Mouse (Mus musculus): Measurements from ENCODE around the gene Rbpjl. TPM values are rescaled to one million over a fixed set of nuclear protein-coding genes. Genes with fewer than 3 reads are reported as not detected.

The Rbpjl gene
- polyA plus RNA-seq (2015; fragmentation: Nextera tagmentation; extraction: Ambion mirVana) = 0.32 and 0.36 TPM in 2 replicates

DNA sequence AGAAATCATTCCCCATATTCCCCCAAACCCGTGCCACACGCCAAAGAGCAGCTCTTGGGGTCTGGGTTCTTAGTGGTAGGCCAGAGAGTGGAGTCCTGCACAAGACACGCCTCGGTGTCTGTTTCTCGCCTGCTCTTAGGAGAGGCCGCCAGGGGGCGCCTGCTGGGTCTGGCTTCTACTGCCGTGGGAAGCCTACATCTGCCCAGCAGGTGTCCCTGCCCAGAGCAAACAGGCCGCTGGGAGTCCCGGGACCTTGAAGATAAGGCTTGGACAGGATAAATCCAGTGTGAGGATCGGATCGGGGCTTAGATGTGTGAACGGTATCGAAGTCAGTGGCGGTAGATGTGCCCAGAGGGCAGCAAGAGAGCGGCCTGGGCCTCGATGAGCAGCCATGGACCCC, at the start of gene Rbpjl:
Gene Rbpjl (plus strand): TSS at position 236 of the 400 bp plus-strand sequence.
- TF ChIP-seq EP300 (optimal IDR thresholded peaks at IDR 0.05) = no peak
- peak; percentile 95 for TF ChIP-seq CTCF (IDR thresholded peaks at IDR 0.05; ENCODE audit: low read depth)

DNA sequence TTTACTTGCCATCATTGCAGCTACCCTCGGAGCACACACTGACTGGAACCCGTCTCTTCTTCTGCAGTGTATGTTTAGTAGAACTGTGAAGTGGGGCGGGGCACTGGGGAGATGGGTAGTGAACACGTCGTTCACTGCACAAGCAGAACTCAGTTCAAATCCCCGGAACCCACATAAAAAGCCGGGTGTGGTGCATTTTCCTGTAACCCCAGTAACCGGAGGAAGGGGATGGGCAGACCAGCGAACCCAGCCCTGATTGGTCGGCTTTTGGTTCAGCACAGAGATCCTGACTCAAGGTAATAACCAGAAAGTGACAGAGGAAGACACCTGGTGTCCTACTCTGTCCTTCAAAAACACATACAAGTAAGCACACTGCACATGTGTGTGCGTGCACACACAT, 49.6 kb upstream of the Rbpjl start:
- 79% methylated on average over 11 of the region's 11 CpGs for WGBS
- Histone ChIP-seq H3K9ac (ENCODE audit: low read length) (no peak overlapping the region), H3K27ac (replicated peaks) (no peak overlapping the region), H3K4me1 (replicated peaks; ENCODE audit: control insufficient read depth, insufficient read depth) (no peaks in the 10 kb centered on the region), H3K36me3 (ENCODE audit: control insufficient read depth, insufficient read depth, low read length) (no peaks in the 10 kb centered on the region), H3K4me2 (replicated peaks; ENCODE audit: low read depth) (no peak overlapping the region), H3K9me3 (ENCODE audit: control insufficient read depth, low read length) (no peaks in the 10 kb centered on the region), H3K27me3 (ENCODE audit: control insufficient read depth, insufficient read depth, low read length) (no peaks in the 10 kb centered on the region), H3K4me3 (ENCODE audit: low read depth, low read length) (no peak overlapping the region)
- DNase-seq (ENCODE audit: low spot score) = no peak
- ATAC-seq (ENCODE audit: low FRiP score, low TSS enrichment) = no peak
- TF ChIP-seq CTCF (IDR thresholded peaks at IDR 0.05; ENCODE audit: low read depth) = no peak
- TF ChIP-seq EP300 (optimal IDR thresholded peaks at IDR 0.05) = no peak

More for the DNA sequence above, at the start of gene Rbpjl:
- no peak within 1 kb of the TSS for H3K27ac ChIP-seq (replicated peaks)
- H3K9ac ChIP-seq (ENCODE audit: low read length) = no peak within 1 kb of the TSS
- peak; percentile 86 for DNase-seq (ENCODE audit: low spot score)
- H3K9me3 ChIP-seq (ENCODE audit: control insufficient read depth, low read length) = no peaks in the 10 kb centered on the region
- 10% methylated on average over 17 of the region's 17 CpGs for WGBS
- ATAC-seq (ENCODE audit: low FRiP score, low TSS enrichment) = peak; percentile 77
- H3K4me2 ChIP-seq (replicated peaks; ENCODE audit: low read depth) = no peak within 1 kb of the TSS; the same call in 1 of the 2 replicates
- no peaks in the 10 kb centered on the region for H3K36me3 ChIP-seq (ENCODE audit: control insufficient read depth, insufficient read depth, low read length)
- 0 out of 2 replicates have a peak, but pooled peaks cover 2% of the 10 kb centered on the region for H3K4me1 ChIP-seq (replicated peaks; ENCODE audit: control insufficient read depth, insufficient read depth)
- peaks cover 6% of the 10 kb centered on the region; the same call in 1 of the 2 replicates for H3K27me3 ChIP-seq (ENCODE audit: control insufficient read depth, insufficient read depth, low read length)
- H3K4me3 ChIP-seq (ENCODE audit: low read depth, low read length) = no peak within 1 kb of the TSS

DNA sequence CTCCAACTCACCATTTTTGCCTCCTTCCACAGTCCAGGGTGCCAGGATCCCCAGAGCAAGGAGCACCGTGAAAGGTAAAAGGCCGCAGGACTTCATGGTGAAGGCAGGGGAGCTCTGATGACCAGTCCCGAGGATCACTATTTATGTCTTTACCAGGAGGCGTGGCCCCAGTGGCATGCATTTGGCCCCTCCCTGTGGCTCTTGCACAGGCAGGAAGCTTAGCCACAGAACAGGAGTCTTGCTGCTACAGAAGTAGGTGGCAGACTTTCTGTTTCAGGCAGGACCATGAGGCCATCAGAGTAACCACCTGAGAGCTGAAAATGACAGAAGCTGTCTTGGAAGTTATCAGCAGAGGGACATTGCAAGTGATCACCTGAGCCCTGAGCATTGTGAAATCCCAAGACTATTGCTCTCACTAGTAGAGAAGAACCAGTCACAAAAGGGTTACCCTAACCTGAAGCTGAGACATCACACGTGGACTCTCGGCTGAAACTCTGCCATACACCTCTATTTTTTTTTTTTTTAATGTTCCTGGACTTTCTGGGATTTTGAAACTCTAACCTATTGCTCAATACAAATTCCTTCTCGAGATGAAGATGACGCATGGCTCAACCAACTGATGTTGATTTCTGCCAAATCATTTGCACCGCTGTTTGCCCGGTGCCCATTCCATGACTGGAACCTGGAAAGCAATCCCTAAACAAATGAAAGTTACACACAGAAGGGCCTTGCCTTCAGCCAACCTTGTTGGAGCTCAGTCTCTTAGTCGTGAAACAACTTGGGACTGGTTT, 46.6 kb upstream of the Rbpjl start:
- Histone ChIP-seq H3K27ac (replicated peaks) (no peak overlapping the region), H3K27me3 (ENCODE audit: control insufficient read depth, insufficient read depth, low read length) (no peaks in the 10 kb centered on the region), H3K9ac (ENCODE audit: low read length) (no peak overlapping the region), H3K4me3 (ENCODE audit: low read depth, low read length) (no peak overlapping the region), H3K36me3 (ENCODE audit: control insufficient read depth, insufficient read depth, low read length) (no peaks in the 10 kb centered on the region), H3K4me2 (replicated peaks; ENCODE audit: low read depth) (no peak overlapping the region), H3K4me1 (replicated peaks; ENCODE audit: control insufficient read depth, insufficient read depth) (no peaks in the 10 kb centered on the region), H3K9me3 (ENCODE audit: control insufficient read depth, low read length) (no peaks in the 10 kb centered on the region)
- ATAC-seq (ENCODE audit: low FRiP score, low TSS enrichment) (0 out of 2 replicates have a peak, but pooled peaks have one; percentile 29), DNase-seq (ENCODE audit: low spot score) (no peak)
- 69% methylated on average over 11 of the region's 11 CpGs for WGBS
- TF ChIP-seq CTCF (IDR thresholded peaks at IDR 0.05; ENCODE audit: low read depth) = no peak
- TF ChIP-seq EP300 (optimal IDR thresholded peaks at IDR 0.05) = no peak

DNA sequence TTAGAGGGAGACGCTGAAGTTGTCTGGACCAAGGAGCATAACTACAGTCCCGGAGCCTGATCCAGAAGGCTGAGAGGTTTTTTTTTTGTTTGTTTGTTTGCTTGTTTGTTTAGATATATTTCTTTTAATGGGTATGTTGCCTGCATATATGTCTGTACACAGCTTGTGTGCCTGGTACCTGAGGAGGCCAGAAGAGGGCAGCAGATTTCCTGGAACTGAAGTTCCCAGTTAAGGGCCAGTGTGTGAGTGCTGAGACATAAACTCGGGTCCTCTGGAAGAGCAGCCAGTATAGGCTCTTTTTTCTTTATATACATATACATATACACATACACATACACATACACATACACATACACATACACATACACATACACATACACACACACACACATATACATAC, 44.6 kb upstream of the Rbpjl start:
- H3K27me3 ChIP-seq (ENCODE audit: control insufficient read depth, insufficient read depth, low read length) = no peaks in the 10 kb centered on the region
- no peak overlapping the region for H3K27ac ChIP-seq (replicated peaks)
- H3K4me2 ChIP-seq (replicated peaks; ENCODE audit: low read depth) = no peak overlapping the region
- DNase-seq (ENCODE audit: low spot score) (no peak), ATAC-seq (ENCODE audit: low FRiP score, low TSS enrichment) (no peak)
- no peak overlapping the region for H3K4me3 ChIP-seq (ENCODE audit: low read depth, low read length)
- no peaks in the 10 kb centered on the region for H3K9me3 ChIP-seq (ENCODE audit: control insufficient read depth, low read length)
- WGBS = 82% methylated on average over 3 of the region's 3 CpGs
- no peaks in the 10 kb centered on the region for H3K36me3 ChIP-seq (ENCODE audit: control insufficient read depth, insufficient read depth, low read length)
- no peak overlapping the region for H3K9ac ChIP-seq (ENCODE audit: low read length)
- no peak for TF ChIP-seq EP300 (optimal IDR thresholded peaks at IDR 0.05)
- TF ChIP-seq CTCF (IDR thresholded peaks at IDR 0.05; ENCODE audit: low read depth) = peak; percentile 58
- no peaks in the 10 kb centered on the region for H3K4me1 ChIP-seq (replicated peaks; ENCODE audit: control insufficient read depth, insufficient read depth)

DNA sequence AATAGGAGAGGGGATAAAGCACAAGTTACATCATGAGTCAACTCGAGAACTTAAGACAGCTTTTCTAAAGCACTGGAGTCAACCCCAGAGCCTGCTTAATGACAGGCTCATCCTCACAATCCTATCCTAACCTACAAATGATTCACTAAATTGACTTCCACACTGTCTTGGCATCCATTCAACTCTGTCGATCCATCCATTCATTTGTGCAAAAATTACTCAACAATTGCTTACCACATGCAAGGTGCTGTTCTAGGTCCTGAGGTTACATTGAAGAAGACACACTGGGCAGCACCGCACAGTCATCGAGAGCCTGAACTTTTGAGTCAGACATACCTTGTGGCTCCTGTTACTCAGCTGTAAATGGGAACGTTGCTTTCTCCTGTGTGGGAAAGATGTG, 43.9 kb upstream of the Rbpjl start:
- Histone ChIP-seq H3K9me3 (ENCODE audit: control insufficient read depth, low read length) (no peaks in the 10 kb centered on the region), H3K27ac (replicated peaks) (no peak overlapping the region), H3K4me2 (replicated peaks; ENCODE audit: low read depth) (no peak overlapping the region), H3K4me3 (ENCODE audit: low read depth, low read length) (no peak overlapping the region), H3K9ac (ENCODE audit: low read length) (no peak overlapping the region), H3K27me3 (ENCODE audit: control insufficient read depth, insufficient read depth, low read length) (no peaks in the 10 kb centered on the region), H3K36me3 (ENCODE audit: control insufficient read depth, insufficient read depth, low read length) (no peaks in the 10 kb centered on the region), H3K4me1 (replicated peaks; ENCODE audit: control insufficient read depth, insufficient read depth) (no peaks in the 10 kb centered on the region)
- no peak for DNase-seq (ENCODE audit: low spot score)
- ATAC-seq (ENCODE audit: low FRiP score, low TSS enrichment) = no peak
- 80% methylated on average over 5 of the region's 5 CpGs for WGBS
- TF ChIP-seq EP300 (optimal IDR thresholded peaks at IDR 0.05) (no peak), CTCF (IDR thresholded peaks at IDR 0.05; ENCODE audit: low read depth) (no peak)

DNA sequence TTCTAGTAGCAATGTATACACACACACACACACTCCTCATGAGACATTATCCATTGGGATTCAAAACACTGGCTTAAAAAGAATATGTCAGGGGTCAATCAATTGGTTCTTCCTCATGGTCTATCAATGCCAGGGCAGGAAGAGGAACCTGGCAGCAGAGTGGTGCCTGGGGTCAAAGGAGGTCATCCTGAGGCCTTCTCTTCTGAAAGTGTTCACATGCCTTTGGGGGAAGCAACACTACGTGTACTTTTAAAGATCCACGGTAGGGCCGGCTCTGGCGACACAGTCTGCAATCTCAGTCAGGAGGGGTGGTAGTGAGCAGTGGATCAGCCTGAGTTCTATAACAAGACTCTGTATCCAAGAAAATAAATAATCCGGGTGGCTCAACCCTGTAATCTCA, 43.3 kb upstream of the Rbpjl start:
- H3K9ac ChIP-seq (ENCODE audit: low read length) = no peak overlapping the region
- H3K27me3 ChIP-seq (ENCODE audit: control insufficient read depth, insufficient read depth, low read length) = no peaks in the 10 kb centered on the region
- H3K4me1 ChIP-seq (replicated peaks; ENCODE audit: control insufficient read depth, insufficient read depth) = no peaks in the 10 kb centered on the region
- DNase-seq (ENCODE audit: low spot score) (no peak), ATAC-seq (ENCODE audit: low FRiP score, low TSS enrichment) (no peak)
- no peak overlapping the region for H3K27ac ChIP-seq (replicated peaks)
- TF ChIP-seq CTCF (IDR thresholded peaks at IDR 0.05; ENCODE audit: low read depth) = no peak
- TF ChIP-seq EP300 (optimal IDR thresholded peaks at IDR 0.05) = no peak
- H3K36me3 ChIP-seq (ENCODE audit: control insufficient read depth, insufficient read depth, low read length) = no peaks in the 10 kb centered on the region
- H3K4me2 ChIP-seq (replicated peaks; ENCODE audit: low read depth) = no peak overlapping the region
- 80% methylated on average over 5 of the region's 5 CpGs for WGBS
- H3K4me3 ChIP-seq (ENCODE audit: low read depth, low read length) = no peak overlapping the region
- H3K9me3 ChIP-seq (ENCODE audit: control insufficient read depth, low read length) = no peaks in the 10 kb centered on the region

Data from stomach, postnatal 0 days (tissue).